Mouse (Mus musculus) activated CD4-positive, CD25-positive, alpha-beta regulatory T cell, adult 4 months (primary cell): Measurements from ENCODE around the gene Tssk4. TPM values are rescaled to one million over a fixed set of nuclear protein-coding genes. Genes with fewer than 3 reads are reported as not detected.

Experiments used
- ATAC-seq: one replicate; pipeline ENCODE4 v1.8.0; 2017
- polyA plus RNA-seq, 2 experiments: library from polyadenylated mRNA; unstranded; fragments of 100-300 nt; shearing (Covaris generic); gene quantifications; one replicate each; pipeline ENCODE4 v1.2.1; 2017

Tssk4 gene
- 1 to 10 TPM in 1 of 2 experiments, under 1 TPM in 1; 0.57 to 2.1 TPM for polyA plus RNA-seq

- ATAC-seq: no peak
Observed at GRCm38 (mm10) chr14:55649884-55650283, at the start of gene Tssk4. Gene Tssk4, plus strand, starts transcription at chr14:55650184.

DNA sequence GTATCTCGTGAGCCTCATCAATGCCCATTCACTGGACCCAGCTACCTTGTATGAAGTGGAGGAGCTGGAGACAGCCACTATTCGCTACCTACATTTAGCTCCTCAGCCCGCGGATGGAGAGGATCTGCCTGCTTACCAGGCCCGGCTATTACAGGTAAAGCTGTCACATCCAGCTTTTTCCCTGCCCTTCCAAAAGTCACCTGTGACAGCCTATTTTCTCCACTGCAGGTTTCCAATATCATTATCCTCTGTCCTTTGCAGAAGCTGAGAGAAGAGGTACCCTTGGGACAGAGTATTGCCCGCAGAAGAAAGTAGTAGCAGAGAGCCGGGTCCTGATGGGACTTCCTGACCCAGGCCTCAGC, 46.7 kb upstream of the Tssk4 start, which contains the start of gene Irf9:
Gene Irf9, plus strand, starts transcription at position 301 of the 362 bp plus-strand sequence.
- ATAC-seq: no peak

GRCm38 (mm10) chr14:55603633-55604576, 46.1 kb upstream of the Tssk4 start:
- peak; percentile 90 for ATAC-seq

DNA sequence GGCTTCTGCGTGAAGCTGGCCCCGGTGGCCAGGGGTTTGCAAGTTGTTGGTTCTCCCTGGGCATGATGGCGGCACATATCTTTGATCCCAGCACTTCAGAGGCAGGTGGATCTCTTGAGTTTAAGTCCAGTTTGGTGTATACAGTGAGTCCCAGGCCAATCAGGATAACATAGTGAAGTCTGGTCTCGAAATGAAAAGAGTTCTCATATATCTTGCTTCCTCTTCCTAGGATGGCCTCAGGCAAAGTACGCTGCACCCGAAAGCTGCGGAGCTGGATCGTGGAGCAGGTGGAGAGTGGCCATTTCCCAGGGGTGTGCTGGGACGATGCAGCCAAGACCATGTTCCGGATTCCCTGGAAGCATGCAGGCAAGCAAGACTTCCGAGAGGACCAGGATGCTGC, 45.2 kb upstream of the Tssk4 start:
- no peak for ATAC-seq

- no peak for ATAC-seq
Observed at GRCm38 (mm10) chr14:55605743-55606459, 44.1 kb upstream of the Tssk4 start.

- ATAC-seq: no peak
Observed at GRCm38 (mm10) chr14:55608339-55608738, 41.6 kb upstream of the Tssk4 start.

- ATAC-seq: no peak
Observed at GRCm38 (mm10) chr14:55613346-55613745, 36.6 kb upstream of the Tssk4 start.

GRCm38 (mm10) chr14:55614565-55615178, 35.3 kb upstream of the Tssk4 start:
- ATAC-seq: no peak

DNA sequence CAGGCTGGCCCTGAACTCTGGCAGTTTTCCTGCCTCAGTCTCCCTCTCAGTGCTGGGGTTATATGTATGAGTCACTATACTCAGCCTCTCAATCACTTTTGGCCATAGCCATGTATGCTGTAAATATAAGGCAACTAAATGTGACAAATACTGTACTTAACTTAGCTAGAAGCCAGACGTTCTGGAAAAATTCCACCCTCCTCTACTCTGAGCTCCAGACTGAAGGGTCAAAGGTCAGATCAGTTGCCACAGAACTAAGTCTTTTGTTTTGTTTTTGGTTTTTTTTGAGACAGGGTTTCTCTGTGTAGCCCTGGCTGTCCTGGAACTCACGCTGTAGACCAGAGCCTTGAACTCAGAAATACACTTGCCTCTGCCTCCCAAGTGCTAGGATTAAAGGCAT, 34.1 kb upstream of the Tssk4 start:
- ATAC-seq: no peak

DNA sequence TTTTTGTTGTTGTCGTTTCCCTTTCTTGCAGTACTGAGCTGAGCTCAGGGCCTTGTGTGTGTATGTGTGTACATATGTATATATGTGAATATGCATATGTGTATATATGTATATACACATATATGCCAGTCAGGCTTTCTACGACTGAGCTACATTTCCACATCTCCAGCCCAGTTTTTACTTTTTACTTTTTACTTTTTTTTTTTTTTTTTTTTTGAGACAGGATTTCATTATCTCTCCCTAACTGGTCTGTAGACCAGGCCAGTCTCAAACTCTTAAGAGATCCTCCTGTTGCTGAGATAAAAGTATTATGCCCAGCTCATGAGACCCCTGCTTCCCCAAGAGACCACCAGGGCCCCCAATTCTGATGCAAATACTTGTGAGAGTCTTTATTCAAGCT, 33.1 kb upstream of the Tssk4 start:
- ATAC-seq: no peak

DNA sequence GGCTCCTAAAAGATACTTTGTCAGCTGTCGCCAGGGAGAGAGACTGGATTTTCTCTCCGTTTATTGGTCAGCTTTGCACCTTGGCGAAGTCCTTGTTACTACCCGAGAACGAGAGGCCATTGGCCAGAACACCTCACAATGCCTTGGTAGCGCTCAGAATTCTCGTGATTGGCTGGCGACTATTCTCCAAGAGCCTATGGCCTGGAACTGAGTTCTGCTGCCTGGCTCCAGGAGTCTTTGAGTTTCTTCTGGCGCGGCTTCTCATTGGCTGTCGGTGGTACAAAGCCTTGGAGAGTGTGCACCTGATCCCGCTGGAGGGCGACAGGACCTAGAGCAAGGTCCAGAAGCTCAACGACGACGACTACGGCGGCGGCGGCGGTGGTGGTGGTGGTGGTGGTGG, 32.2 kb upstream of the Tssk4 start, which contains the start of gene Rec8:
Gene Rec8, plus strand, starts transcription at position 216 of the 400 bp plus-strand sequence.
- peak; percentile 36 for ATAC-seq

GRCm38 (mm10) chr14:55618486-55619195, 31.3 kb upstream of the Tssk4 start:
- ATAC-seq: no peak

DNA sequence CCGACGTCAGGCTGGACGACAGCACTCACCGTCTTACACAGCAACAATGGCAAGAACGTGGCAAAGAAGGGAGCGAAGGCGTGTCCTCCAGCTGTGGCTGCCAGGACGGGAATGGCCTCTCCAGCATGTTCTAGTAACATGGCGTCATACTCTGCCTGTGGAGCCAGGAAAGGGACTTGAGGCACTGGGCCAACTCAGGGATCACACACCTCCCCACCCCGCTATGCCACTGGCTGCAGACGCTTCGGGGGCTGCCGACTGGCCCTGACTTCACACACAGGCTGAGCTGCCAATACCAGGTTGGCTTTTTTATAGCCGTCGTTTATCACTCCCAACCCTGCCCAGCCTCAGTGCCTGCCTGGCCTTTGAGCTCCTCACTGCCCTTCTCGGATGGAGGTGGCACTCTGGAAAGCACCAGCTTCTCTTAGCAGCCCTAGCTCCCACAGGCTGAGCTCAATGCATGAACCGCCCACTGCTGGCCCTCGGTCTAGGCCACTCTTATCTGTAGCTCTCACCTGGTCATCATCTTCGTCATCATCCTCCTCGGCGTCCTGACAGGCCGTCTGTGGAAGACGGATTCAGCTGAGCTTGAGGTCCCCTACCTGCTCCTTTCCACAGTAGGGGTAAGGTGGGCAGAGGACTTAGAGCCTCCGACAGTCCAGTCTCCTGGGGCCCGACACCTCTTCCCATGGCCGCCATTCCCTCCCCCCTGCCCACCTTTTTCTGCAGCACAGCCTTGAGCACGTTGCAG, 21.7 kb upstream of the Tssk4 start:
- ATAC-seq: no peak

DNA sequence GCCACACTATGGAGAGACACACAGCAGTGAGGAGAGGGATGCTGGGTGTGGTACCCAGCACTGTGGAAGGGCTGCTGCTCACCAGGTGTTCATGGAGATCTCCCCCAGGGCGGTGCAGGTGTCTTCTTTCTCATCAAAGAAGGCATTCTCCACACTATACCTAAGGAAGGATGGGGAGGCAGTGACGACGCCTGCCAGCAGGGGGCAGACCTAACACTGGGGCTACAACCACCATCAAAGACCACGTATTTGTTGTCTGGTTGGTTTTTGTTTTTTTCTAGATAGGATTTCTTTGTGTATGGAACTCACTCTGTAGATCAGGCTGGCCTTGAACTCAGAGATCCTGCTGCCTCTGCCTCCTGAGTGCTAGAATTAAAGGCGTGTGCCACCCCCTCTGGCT, 20.7 kb upstream of the Tssk4 start:
- peak; percentile 72 for ATAC-seq

GRCm38 (mm10) chr14:55634874-55635522, 15.0 kb upstream of the Tssk4 start:
- no peak for ATAC-seq

DNA sequence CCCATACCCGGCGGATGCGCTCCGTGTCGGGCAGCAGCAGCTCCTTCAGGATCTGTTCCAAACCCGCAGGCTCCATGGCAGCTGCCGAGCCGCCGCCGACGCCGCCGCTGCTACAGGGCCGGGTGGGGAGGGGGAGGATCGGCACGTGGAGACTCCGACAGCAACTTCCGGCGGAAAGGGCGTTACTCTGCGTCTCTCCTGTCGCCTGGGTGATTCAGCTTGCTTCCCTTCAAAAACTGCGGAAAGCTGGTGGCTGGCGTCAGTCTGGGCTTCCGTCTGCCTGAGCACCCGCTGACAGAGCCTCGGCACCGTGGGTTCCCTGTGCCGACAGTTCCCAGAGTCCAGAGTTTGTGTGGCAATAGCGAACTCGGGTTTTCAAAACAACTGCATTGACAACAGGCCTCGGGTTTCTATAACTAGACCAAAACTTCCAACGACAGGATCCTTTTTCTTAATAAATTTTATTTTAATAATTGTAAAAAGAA, 14.4 kb upstream of the Tssk4 start, which contains the start of gene Ipo4:
Gene Ipo4, minus strand, starts transcription at position 435 of the 485 bp plus-strand sequence.
- peak; percentile 99 for ATAC-seq

- ATAC-seq: no peak
Observed at GRCm38 (mm10) chr14:55637795-55638194, 12.2 kb upstream of the Tssk4 start, which contains the start of gene Gm49378. Gene Gm49378, minus strand, starts transcription at chr14:55637895.

- ATAC-seq: no peak
Observed at GRCm38 (mm10) chr14:55640816-55641215, 9.2 kb upstream of the Tssk4 start.

DNA sequence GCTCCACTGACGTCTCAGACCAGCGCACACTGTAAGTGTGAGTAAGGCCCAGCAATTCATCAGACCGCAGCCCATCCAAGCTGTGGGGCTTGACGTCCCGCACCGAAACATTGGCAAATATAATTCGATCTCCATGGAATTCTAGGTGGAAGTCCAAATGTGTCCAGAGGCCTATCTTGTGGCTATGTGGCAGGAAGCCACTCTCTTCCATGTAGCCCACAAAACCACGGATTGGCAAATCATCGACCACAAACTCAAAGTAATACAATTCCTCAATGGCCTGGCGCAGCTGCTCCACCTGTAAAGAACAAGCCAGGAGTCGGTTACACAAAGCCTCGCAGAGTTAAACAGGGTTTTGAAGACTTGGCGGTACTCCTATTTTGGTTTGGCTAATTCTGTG, 8.7 kb upstream of the Tssk4 start:
- no peak for ATAC-seq

- no peak for ATAC-seq
Observed at GRCm38 (mm10) chr14:55642679-55643059, 7.3 kb upstream of the Tssk4 start.
